Mouse (Mus musculus): ENCODE data around the gene Zfp207. TPM values are rescaled to one million over a fixed set of nuclear protein-coding genes. Genes with fewer than 3 reads are reported as not detected.
"Not testable (repeated sequence)": the region's sequence is repeated elsewhere in the genome, so short reads cannot be mapped to it uniquely, and the experiment has no call there.

Gene Zfp207
- polyA plus RNA-seq, 1 experiment = 162 TPM

- TF ChIP-seq CTCF (IDR thresholded peaks at IDR 0.05; ENCODE audit: insufficient read depth, low read depth, low read length) = no peak
- TF ChIP-seq POLR2A (IDR thresholded peaks at IDR 0.05; ENCODE audit: insufficient read depth, low read depth, low read length) = no peak
- H3K4me1 ChIP-seq (ENCODE audit: control insufficient read depth, insufficient read depth, low read length) = no peaks in the 10 kb centered on the region; the same call in 1 of the 2 replicates
- no peak overlapping the region for H3K4me3 ChIP-seq (ENCODE audit: insufficient read depth, low read depth, low read length)
- 90% methylated on average over 2 of the region's 2 CpGs for WGBS
- H3K27ac ChIP-seq (ENCODE audit: insufficient read depth, low read depth, low read length) = no peak overlapping the region
Measured at GRCm38 (mm10) chr11:80391407-80392120, 8.5 kb downstream of the Zfp207 start.

- H3K4me3 ChIP-seq (ENCODE audit: insufficient read depth, low read depth, low read length) = no peak overlapping the region
- 80% methylated on average over 3 of the region's 3 CpGs for WGBS
Measured at GRCm38 (mm10) chr11:80395930-80396329, 12.9 kb downstream of the Zfp207 start.

GRCm38 (mm10) chr11:80396617-80397016 is 13.5 kb downstream of the Zfp207 start:
- no peak overlapping the region for H3K4me3 ChIP-seq (ENCODE audit: insufficient read depth, low read depth, low read length)
- no peaks in the 10 kb centered on the region; the same call in 1 of the 2 replicates for H3K4me1 ChIP-seq (ENCODE audit: control insufficient read depth, insufficient read depth, low read length)
- H3K27ac ChIP-seq (ENCODE audit: insufficient read depth, low read depth, low read length) = no peak overlapping the region
- 87% methylated on average over 4 of the region's 4 CpGs for WGBS
- no peak for TF ChIP-seq POLR2A (IDR thresholded peaks at IDR 0.05; ENCODE audit: insufficient read depth, low read depth, low read length)
- TF ChIP-seq CTCF (IDR thresholded peaks at IDR 0.05; ENCODE audit: insufficient read depth, low read depth, low read length) = no peak

More at GRCm38 (mm10) chr11:80395930-80396329, 12.9 kb downstream of the Zfp207 start:
- TF ChIP-seq CTCF (IDR thresholded peaks at IDR 0.05; ENCODE audit: insufficient read depth, low read depth, low read length) (no peak), POLR2A (IDR thresholded peaks at IDR 0.05; ENCODE audit: insufficient read depth, low read depth, low read length) (no peak)
- Histone ChIP-seq H3K4me1 (ENCODE audit: control insufficient read depth, insufficient read depth, low read length) (no peaks in the 10 kb centered on the region; the same call in 1 of the 2 replicates), H3K27ac (ENCODE audit: insufficient read depth, low read depth, low read length) (no peak overlapping the region)

- 94% methylated on average over 6 of the region's 6 CpGs for WGBS
Measured at GRCm38 (mm10) chr11:80407878-80408277, 24.8 kb downstream of the Zfp207 start.

GRCm38 (mm10) chr11:80410377-80410776 is 27.3 kb downstream of the Zfp207 start:
- 97% methylated on average over 2 of the region's 2 CpGs for WGBS
- TF ChIP-seq POLR2A (IDR thresholded peaks at IDR 0.05; ENCODE audit: insufficient read depth, low read depth, low read length) = no peak
- no peak for TF ChIP-seq CTCF (IDR thresholded peaks at IDR 0.05; ENCODE audit: insufficient read depth, low read depth, low read length)
- H3K4me3 ChIP-seq (ENCODE audit: insufficient read depth, low read depth, low read length) = no peak overlapping the region
- no peaks in the 10 kb centered on the region for H3K4me1 ChIP-seq (ENCODE audit: control insufficient read depth, insufficient read depth, low read length)
- no peak overlapping the region for H3K27ac ChIP-seq (ENCODE audit: insufficient read depth, low read depth, low read length)

More at GRCm38 (mm10) chr11:80407878-80408277, 24.8 kb downstream of the Zfp207 start:
- H3K27ac ChIP-seq (ENCODE audit: insufficient read depth, low read depth, low read length); H3K4me3 ChIP-seq (ENCODE audit: insufficient read depth, low read depth, low read length); H3K4me1 ChIP-seq (ENCODE audit: control insufficient read depth, insufficient read depth, low read length): not testable (repeated sequence)

- WGBS = 73% methylated on average over 5 of the region's 5 CpGs
- no peak overlapping the region for H3K27ac ChIP-seq (ENCODE audit: insufficient read depth, low read depth, low read length)
- H3K4me1 ChIP-seq (ENCODE audit: control insufficient read depth, insufficient read depth, low read length) = no peaks in the 10 kb centered on the region
- TF ChIP-seq CTCF (IDR thresholded peaks at IDR 0.05; ENCODE audit: insufficient read depth, low read depth, low read length) = no peak
- no peak for TF ChIP-seq POLR2A (IDR thresholded peaks at IDR 0.05; ENCODE audit: insufficient read depth, low read depth, low read length)
- no peak overlapping the region for H3K4me3 ChIP-seq (ENCODE audit: insufficient read depth, low read depth, low read length)
Measured at GRCm38 (mm10) chr11:80417085-80417484, 34.0 kb downstream of the Zfp207 start.

- no peak for TF ChIP-seq POLR2A (IDR thresholded peaks at IDR 0.05; ENCODE audit: insufficient read depth, low read depth, low read length)
- no peak for TF ChIP-seq CTCF (IDR thresholded peaks at IDR 0.05; ENCODE audit: insufficient read depth, low read depth, low read length)
- WGBS = 94% methylated on average over 1 of the region's 1 CpGs
- Histone ChIP-seq H3K4me1 (ENCODE audit: control insufficient read depth, insufficient read depth, low read length) (no peaks in the 10 kb centered on the region), H3K4me3 (ENCODE audit: insufficient read depth, low read depth, low read length) (no peak overlapping the region), H3K27ac (ENCODE audit: insufficient read depth, low read depth, low read length) (no peak overlapping the region)
Measured at GRCm38 (mm10) chr11:80419743-80420142, 36.7 kb downstream of the Zfp207 start.

GRCm38 (mm10) chr11:80420202-80420984 is 37.3 kb downstream of the Zfp207 start:
- Histone ChIP-seq H3K4me3 (ENCODE audit: insufficient read depth, low read depth, low read length) (no peak overlapping the region), H3K27ac (ENCODE audit: insufficient read depth, low read depth, low read length) (no peak overlapping the region), H3K4me1 (ENCODE audit: control insufficient read depth, insufficient read depth, low read length) (no peaks in the 10 kb centered on the region)
- 58% methylated on average over 2 of the region's 2 CpGs for WGBS
- no peak for TF ChIP-seq POLR2A (IDR thresholded peaks at IDR 0.05; ENCODE audit: insufficient read depth, low read depth, low read length)
- no peak for TF ChIP-seq CTCF (IDR thresholded peaks at IDR 0.05; ENCODE audit: insufficient read depth, low read depth, low read length)

- no peak overlapping the region for H3K27ac ChIP-seq (ENCODE audit: insufficient read depth, low read depth, low read length)
- TF ChIP-seq CTCF (IDR thresholded peaks at IDR 0.05; ENCODE audit: insufficient read depth, low read depth, low read length) = no peak
- no peak for TF ChIP-seq POLR2A (IDR thresholded peaks at IDR 0.05; ENCODE audit: insufficient read depth, low read depth, low read length)
- H3K4me1 ChIP-seq (ENCODE audit: control insufficient read depth, insufficient read depth, low read length) = no peaks in the 10 kb centered on the region
- WGBS = 90% methylated on average over 7 of the region's 7 CpGs
- H3K4me3 ChIP-seq (ENCODE audit: insufficient read depth, low read depth, low read length) = no peak overlapping the region
Measured at GRCm38 (mm10) chr11:80421421-80422047, 38.5 kb downstream of the Zfp207 start.
